Mouse (Mus musculus): ENCODE data around the gene Dlk1. TPM values are rescaled to one million over a fixed set of nuclear protein-coding genes. Genes with fewer than 3 reads are reported as not detected.

Dlk1 gene
- total RNA-seq, 1 experiment from 2014 or later = not detected

GRCm38 (mm10) chr12:109436367-109436807 lies 16.2 kb upstream of the Dlk1 start:
- peak; percentile 29 to 34; a peak in 1 of 4 replicates for ATAC-seq (replicated peaks in 1 of 2; ENCODE audit: insufficient read depth in 1 of 2, low FRiP score in 2 of 2, low TSS enrichment in 1 of 2, low read depth in 1 of 2, poor library complexity in 2 of 2, severe bottlenecking in 2 of 2)

GRCm38 (mm10) chr12:109436852-109437251 lies 15.8 kb upstream of the Dlk1 start:
- ATAC-seq (replicated peaks in 1 of 2; ENCODE audit: insufficient read depth in 1 of 2, low FRiP score in 2 of 2, low TSS enrichment in 1 of 2, low read depth in 1 of 2, poor library complexity in 2 of 2, severe bottlenecking in 2 of 2) = no peak

GRCm38 (mm10) chr12:109437559-109438350 lies 14.9 kb upstream of the Dlk1 start:
- ATAC-seq (replicated peaks in 1 of 2; ENCODE audit: insufficient read depth in 1 of 2, low FRiP score in 2 of 2, low TSS enrichment in 1 of 2, low read depth in 1 of 2, poor library complexity in 2 of 2, severe bottlenecking in 2 of 2) = peak; percentile 54 to 66

DNA sequence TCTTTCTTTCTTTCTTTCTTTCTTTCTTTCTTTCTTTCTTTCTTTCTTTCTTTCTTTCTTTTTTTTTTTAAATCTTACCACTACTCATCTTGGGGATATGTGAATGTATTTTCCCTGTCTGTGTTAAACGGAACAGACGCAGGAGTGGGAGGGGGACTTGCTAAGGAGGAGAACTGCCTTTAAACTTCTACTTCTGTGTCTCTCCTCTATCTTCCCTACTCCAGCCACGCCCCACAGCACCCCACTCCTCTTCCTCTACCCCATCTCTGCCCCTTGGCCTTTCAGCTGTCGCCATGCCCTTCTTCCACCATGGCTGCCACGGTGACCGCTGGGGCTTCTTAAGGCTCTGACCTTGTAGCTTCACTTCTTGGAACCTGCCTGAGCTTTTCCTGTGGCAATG lies 14.2 kb upstream of the Dlk1 start:
- no peak for ATAC-seq (replicated peaks in 1 of 2; ENCODE audit: insufficient read depth in 1 of 2, low FRiP score in 2 of 2, low TSS enrichment in 1 of 2, low read depth in 1 of 2, poor library complexity in 2 of 2, severe bottlenecking in 2 of 2)

DNA sequence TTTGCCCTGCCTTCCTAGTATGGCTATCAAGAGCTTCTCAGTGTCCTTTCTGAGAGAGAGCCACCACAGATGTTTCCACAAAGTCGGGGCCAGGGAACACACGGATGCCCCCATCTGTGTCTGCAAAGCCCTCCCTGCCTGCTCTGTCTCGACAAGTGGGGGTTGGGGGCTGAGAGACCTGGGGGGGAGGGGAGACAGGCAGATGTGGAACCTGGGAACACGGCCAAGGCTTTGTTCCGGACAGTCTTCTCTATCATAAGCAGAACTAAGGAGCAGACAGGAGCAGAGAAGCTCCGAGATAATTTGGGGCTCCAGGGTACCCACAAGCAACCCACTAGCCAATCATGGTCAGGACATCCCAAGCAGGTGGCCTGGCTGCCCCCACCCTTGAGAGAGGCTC lies 12.6 kb upstream of the Dlk1 start:
- ATAC-seq (replicated peaks in 1 of 2; ENCODE audit: insufficient read depth in 1 of 2, low FRiP score in 2 of 2, low TSS enrichment in 1 of 2, low read depth in 1 of 2, poor library complexity in 2 of 2, severe bottlenecking in 2 of 2) = no peak

GRCm38 (mm10) chr12:109441366-109441765 lies 11.3 kb upstream of the Dlk1 start:
- ATAC-seq (replicated peaks in 1 of 2; ENCODE audit: insufficient read depth in 1 of 2, low FRiP score in 2 of 2, low TSS enrichment in 1 of 2, low read depth in 1 of 2, poor library complexity in 2 of 2, severe bottlenecking in 2 of 2) = peak; percentile 57 to 64

GRCm38 (mm10) chr12:109442115-109442514 lies 10.5 kb upstream of the Dlk1 start:
- no peak for ATAC-seq (replicated peaks in 1 of 2; ENCODE audit: insufficient read depth in 1 of 2, low FRiP score in 2 of 2, low TSS enrichment in 1 of 2, low read depth in 1 of 2, poor library complexity in 2 of 2, severe bottlenecking in 2 of 2)

DNA sequence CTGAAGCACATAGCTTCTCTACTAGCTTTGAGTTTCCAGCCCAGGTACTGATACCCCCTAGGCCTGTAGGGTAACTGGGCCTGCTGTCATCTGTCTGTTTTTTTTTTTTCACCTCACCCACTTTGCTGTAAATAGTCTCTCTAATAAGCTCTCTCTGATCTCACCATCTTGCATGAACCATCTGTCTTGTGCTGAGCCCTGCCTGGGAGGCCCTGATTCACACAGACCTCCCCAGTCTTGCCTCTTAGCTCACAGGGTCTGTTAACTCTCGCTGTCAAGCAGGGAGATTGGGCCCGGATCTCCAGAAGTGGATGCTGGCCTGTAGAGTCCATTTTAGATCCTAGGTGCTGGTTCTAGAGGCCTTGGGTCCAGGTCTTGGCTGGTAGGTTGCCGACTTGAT lies 9.3 kb upstream of the Dlk1 start:
- ATAC-seq (replicated peaks in 1 of 2; ENCODE audit: insufficient read depth in 1 of 2, low FRiP score in 2 of 2, low TSS enrichment in 1 of 2, low read depth in 1 of 2, poor library complexity in 2 of 2, severe bottlenecking in 2 of 2) = no peak

DNA sequence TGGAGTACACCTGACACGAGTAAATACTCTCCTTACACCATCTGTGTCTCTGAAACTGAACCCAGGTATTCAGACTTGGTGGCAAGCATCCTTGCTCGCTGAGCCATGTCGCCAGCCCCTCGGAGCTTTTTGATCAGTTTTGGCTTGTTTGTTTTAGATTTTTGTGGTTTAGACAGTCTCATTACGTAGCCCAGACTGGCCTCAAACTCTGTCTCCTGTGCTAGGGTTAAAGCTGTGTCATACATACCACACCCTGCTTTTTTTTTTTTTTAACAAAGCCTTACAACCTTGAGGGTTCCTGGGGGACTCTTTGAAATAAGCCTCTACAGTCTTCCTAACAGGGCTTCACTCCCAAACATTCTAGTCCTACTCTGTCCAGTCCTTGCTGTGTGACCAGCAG lies 7.6 kb upstream of the Dlk1 start:
- ATAC-seq (replicated peaks in 1 of 2; ENCODE audit: insufficient read depth in 1 of 2, low FRiP score in 2 of 2, low TSS enrichment in 1 of 2, low read depth in 1 of 2, poor library complexity in 2 of 2, severe bottlenecking in 2 of 2) = no peak

GRCm38 (mm10) chr12:109445499-109446235 lies 7.0 kb upstream of the Dlk1 start:
- ATAC-seq (replicated peaks in 1 of 2; ENCODE audit: insufficient read depth in 1 of 2, low FRiP score in 2 of 2, low TSS enrichment in 1 of 2, low read depth in 1 of 2, poor library complexity in 2 of 2, severe bottlenecking in 2 of 2) = 0 out of 4 replicates have a peak, but pooled peaks of 1 of the 2 experiments have one; percentile 19

DNA sequence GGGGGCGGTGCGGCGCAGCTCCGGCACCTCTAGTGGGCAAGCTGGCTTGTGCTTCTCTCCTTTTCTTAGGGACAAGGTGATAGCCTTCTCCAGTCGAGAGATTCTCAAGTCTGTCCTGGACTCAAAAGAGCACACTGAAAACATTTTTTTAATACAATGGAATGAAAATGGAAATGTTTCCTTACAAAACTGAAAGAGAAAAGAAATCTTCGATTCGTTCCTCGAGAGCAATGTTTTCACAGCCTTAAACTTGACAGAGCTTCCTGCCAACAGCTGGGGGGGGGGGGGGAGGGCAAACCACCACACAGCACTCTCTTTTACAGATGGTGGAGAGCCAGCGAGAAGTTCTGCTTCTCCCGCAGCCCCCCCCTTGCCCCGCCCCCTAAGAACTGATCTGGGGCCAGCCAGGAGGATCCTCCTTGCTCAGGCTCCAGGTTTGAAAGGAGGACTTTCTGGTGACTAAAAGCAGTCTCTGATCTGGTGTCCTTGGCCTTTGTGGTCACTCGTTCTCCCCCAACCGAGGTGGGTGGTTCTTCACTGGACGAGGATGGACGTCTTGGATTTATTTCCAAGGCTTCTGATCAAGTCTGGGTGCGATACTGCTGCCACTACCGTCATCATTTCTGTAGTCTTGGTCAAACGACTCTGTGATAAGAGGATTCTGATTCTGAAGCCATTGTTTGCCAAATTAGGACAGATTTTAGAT lies 6.2 kb upstream of the Dlk1 start:
- ATAC-seq (replicated peaks in 1 of 2; ENCODE audit: insufficient read depth in 1 of 2, low FRiP score in 2 of 2, low TSS enrichment in 1 of 2, low read depth in 1 of 2, poor library complexity in 2 of 2, severe bottlenecking in 2 of 2) = peak in 1 of 2 experiments; percentile 6; a peak in 3 of 4 replicates

DNA sequence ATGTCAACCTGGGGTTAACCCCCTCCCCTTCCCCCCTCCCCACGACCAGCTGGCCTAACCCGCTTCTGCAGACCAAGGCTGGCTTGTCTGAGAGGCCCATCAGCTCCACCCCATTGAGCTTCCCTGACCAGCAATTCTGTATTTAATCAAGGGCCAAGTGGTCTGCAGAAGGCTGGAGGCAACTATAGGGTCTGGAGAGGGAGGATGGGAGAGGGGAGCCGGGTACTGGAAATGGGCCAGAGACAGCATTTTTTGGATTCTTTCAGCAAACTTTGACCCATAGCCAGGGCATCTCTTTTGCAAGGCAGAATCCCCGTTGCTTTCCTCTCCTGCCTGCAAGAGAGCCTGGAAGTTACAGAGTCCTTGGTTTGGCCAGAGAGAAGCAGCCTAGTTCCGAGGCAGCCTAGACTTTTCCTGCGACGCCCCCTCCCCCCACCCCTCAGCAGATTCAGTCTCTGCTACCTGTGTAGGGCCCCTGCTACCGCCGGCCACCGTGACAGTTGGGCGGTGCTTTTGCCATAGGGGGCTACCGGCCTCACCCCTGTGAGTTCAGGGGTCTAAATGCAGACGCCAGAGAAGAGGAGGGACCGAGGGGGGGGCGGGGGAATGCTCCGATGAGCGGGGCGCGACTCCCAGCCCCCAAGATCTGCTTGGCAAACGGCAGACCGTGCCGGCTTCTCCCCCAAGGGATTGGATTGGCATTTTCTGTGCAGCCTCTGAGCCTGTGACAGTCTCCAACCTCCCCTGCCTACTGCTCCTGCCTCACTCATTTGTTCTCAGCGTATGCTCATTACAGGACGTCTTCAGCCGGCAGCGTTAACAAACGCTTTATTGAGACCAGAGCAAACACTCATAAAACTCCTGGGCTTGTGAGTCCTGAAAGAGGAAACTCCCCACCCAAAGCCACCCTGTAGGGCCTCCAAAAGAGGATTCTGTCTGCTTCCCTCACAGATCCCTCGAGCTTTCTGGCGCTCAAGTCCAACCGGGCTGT lies 2.9 kb upstream of the Dlk1 start:
- no peak for ATAC-seq (replicated peaks in 1 of 2; ENCODE audit: insufficient read depth in 1 of 2, low FRiP score in 2 of 2, low TSS enrichment in 1 of 2, low read depth in 1 of 2, poor library complexity in 2 of 2, severe bottlenecking in 2 of 2)

DNA sequence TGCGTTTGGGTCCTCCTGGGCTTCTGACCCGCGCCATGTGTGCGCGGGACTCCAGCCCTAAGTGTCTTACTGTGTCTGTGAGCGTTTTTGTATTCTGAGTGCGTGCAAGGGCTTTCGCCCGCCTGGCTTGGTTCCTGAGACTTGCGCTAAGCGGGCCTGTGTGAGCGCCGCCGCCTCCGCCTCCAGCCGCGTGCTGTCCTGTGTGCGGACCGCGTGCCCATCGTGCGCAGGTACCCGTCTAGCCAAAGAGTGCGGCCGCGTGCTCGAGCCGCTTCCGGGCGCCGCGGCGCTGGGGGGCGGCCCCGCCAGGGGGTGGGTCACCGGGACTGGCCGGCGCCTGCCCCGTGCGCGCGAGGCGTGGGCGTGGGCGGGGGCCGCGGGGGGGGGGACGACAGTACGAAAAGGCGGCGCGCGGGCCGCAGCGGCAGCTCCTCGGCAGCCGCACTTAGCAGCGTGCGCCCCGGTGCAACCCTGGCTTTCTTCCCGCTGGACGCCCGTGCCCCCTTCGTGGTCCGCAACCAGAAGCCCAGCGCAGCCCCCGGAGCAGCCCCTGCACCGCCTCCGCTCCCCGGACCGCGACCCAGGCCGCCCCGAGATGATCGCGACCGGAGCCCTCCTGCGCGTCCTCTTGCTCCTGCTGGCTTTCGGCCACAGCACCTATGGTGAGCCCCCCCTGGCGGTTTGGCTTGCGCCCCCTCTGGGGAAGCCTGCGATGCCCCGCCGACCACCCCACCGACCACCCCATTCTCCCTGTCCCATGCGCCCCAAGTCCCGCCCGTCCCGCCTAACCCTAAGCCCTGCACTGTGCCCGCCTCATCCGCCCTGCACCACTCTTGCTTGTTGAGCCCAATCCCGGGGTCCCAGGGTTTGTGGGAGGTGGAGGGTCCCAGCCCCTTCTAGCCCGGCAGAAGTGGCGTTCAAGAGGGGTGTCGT lies 708 bp downstream of the Dlk1 start:
- peak; percentile 19 to 34; a peak in 1 of 4 replicates for ATAC-seq (replicated peaks in 1 of 2; ENCODE audit: insufficient read depth in 1 of 2, low FRiP score in 2 of 2, low TSS enrichment in 1 of 2, low read depth in 1 of 2, poor library complexity in 2 of 2, severe bottlenecking in 2 of 2)

DNA sequence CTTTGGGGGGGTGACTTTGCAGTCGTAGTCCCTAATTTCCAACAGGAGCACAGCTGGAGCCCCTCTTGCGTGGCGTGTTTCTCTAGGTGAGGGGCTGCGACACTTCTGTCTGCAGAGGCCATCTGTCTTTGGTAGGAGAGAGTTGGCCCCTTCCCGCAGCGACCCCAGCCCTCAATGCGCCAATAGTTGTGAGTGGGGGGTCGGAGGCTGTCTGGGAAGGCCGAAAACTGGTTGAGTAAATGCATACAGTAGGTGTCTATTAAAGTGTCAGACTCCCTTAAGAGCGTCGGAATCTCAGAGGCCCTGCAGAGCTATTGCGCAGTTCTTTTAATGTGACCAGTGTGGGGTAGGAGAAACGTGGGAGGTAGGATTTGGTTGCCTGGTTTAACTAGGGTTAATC lies 1.5 kb downstream of the Dlk1 start:
- no peak for ATAC-seq (replicated peaks in 1 of 2; ENCODE audit: insufficient read depth in 1 of 2, low FRiP score in 2 of 2, low TSS enrichment in 1 of 2, low read depth in 1 of 2, poor library complexity in 2 of 2, severe bottlenecking in 2 of 2)

DNA sequence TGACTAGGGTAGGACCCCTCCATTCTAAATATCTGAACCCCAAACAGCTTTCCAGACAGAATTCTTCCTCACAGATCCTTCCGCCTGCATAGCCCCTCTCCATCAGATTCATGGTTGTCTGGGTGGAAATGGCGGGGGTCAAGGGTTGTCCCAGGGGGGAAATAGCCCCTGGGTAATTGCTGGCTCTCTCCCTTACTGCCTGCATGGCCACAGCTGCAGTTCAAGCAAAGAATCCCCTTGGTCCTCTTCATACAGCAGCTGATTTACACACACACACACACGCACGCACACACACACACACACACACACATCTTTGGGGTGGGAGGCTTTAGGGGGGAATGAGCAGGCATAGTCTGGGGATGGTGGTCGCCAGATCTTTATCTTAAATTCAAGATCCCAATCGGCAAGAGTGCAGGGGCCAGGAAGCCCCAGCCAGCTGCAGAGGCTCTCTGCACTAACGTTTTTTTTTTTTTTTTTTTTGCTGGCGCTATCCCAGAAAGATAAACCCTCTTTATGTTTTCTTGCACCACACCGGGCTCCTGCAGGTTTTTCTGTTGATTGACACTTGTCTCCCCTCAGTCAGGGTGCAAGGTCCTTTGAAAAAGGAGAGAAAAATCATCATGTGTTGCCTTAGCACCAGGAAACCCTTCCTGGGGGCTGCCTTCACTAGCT lies 4.0 kb downstream of the Dlk1 start:
- ATAC-seq (replicated peaks in 1 of 2; ENCODE audit: insufficient read depth in 1 of 2, low FRiP score in 2 of 2, low TSS enrichment in 1 of 2, low read depth in 1 of 2, poor library complexity in 2 of 2, severe bottlenecking in 2 of 2) = no peak

All from hematopoietic stem cell, adult 5-6 weeks (primary cell).